In genomic region chr6:24207866-24208265, GRCm38 (mm10) we compare ENCODE assay signal across 25 mouse cellular contexts. TPM values are rescaled to one million over a fixed set of nuclear protein-coding genes. Genes with fewer than 3 reads are reported as not detected.
DNase-seq lines count a peak whose midpoint lies in the region; ATAC-seq lines count a peak whose summit lies in the region.
"Had no signal": no experiment of that assay in that cellular context is flagged by ENCODE, and none has a peak within 500 bp of the region (broad histone marks: within the 10 kb centered on the region; RNA-seq: fewer than 3 reads in every experiment).

No protein-coding gene starts in this region.

- no peaks in the 10 kb centered on the region for H3K9me3 ChIP-seq in kidney, embryonic 14.5 days (ENCODE audit: control insufficient read depth, low read length)
- H3K9me3 ChIP-seq in kidney, embryonic 15.5 days (replicated peaks): no peaks in the 10 kb centered on the region
- H3K9me3 ChIP-seq: heart, embryonic 10.5 days; heart, embryonic 13.5 days had no signal

- no peaks in the 10 kb centered on the region for H3K27me3 ChIP-seq in kidney, embryonic 14.5 days (ENCODE audit: control insufficient read depth, insufficient read depth, low read length)
- H3K27me3 ChIP-seq in kidney, embryonic 15.5 days: no peaks in the 10 kb centered on the region
- H3K27me3 ChIP-seq: heart, embryonic 13.5 days had no signal

- peak; percentile 40 for DNase-seq in kidney, adult 18-20 months
- DNase-seq in kidney, adult 9 months: peak; percentile 52
- DNase-seq in fat pad, adult 2 months (ENCODE audit: extremely low read depth, low read depth, low spot score): peak; percentile 4
- DNase-seq in B cell, adult 2 months: no peak
- DNase-seq: adrenal gland, adult 8-10 months; adrenal gland, postnatal 25 days; cerebellum, adult 18-20 months; cerebellum, adult 9-10 months; cerebellum, postnatal 14 days; forebrain, postnatal 0 days; gastrocnemius, postnatal 25 days; heart, adult 2 months; heart, postnatal 14 days; heart, postnatal 4 days had no signal

- no peak overlapping the region for H3K9ac ChIP-seq in kidney, embryonic 14.5 days (ENCODE audit: low read depth, low read length)
- no peak overlapping the region for H3K9ac ChIP-seq in kidney, embryonic 15.5 days
- H3K9ac ChIP-seq: forebrain, postnatal 0 days; heart, embryonic 13.5 days; hindbrain, embryonic 14.5 days had no signal

- H3K4me3 ChIP-seq in kidney, embryonic 14.5 days (ENCODE audit: low read length): no peak overlapping the region
- H3K4me3 ChIP-seq in kidney, embryonic 15.5 days (replicated peaks): no peak overlapping the region
- H3K4me3 ChIP-seq: heart, adult 2 months; heart, embryonic 10.5 days; heart, embryonic 13.5 days had no signal

- ATAC-seq in kidney, embryonic 14.5 days (ENCODE audit: low FRiP score, low TSS enrichment): no peak
- no peak for ATAC-seq in kidney, embryonic 15.5 days (replicated peaks; ENCODE audit: low FRiP score)
- ATAC-seq: CD4-positive, CD25-positive, alpha-beta regulatory T cell, adult 4 months; forebrain, embryonic 14.5 days; hindbrain, postnatal 0 days; inflammation-experienced regulatory T-cells, adult 6 months had no signal

- WGBS in kidney, embryonic 14.5 days: 85% methylated on average over 3 of the region's 3 CpGs
- WGBS in kidney, embryonic 15.5 days: 78% methylated on average over 3 of the region's 3 CpGs

- H3K4me2 ChIP-seq in kidney, embryonic 14.5 days (replicated peaks; ENCODE audit: low read depth, low read length): no peak overlapping the region
- H3K4me2 ChIP-seq in kidney, embryonic 15.5 days: no peak overlapping the region
- H3K4me2 ChIP-seq: heart, embryonic 13.5 days; hindbrain, embryonic 14.5 days had no signal

- H3K36me3 ChIP-seq in kidney, embryonic 14.5 days (ENCODE audit: control insufficient read depth, insufficient read depth, low read length): no peaks in the 10 kb centered on the region
- H3K36me3 ChIP-seq in kidney, embryonic 15.5 days: no peaks in the 10 kb centered on the region
- H3K36me3 ChIP-seq: heart, embryonic 10.5 days; heart, embryonic 13.5 days had no signal

- H3K4me1 ChIP-seq in kidney, embryonic 14.5 days (ENCODE audit: control insufficient read depth, insufficient read depth, low read length): no peaks in the 10 kb centered on the region
- no peaks in the 10 kb centered on the region for H3K4me1 ChIP-seq in kidney, embryonic 15.5 days
- H3K4me1 ChIP-seq: heart, embryonic 10.5 days; heart, embryonic 13.5 days had no signal

- no peak overlapping the region for H3K27ac ChIP-seq in kidney, embryonic 14.5 days (ENCODE audit: low read depth, low read length)
- H3K27ac ChIP-seq in kidney, embryonic 15.5 days: no peak overlapping the region
- H3K27ac ChIP-seq: heart, adult 2 months; heart, embryonic 10.5 days; heart, embryonic 13.5 days; hindbrain, embryonic 14.5 days; hindbrain, postnatal 0 days had no signal

RNA-seq across cellular contexts. Expression of gene Slc13a1, which starts 40.0 kb away (rescaled TPM):
- polyA plus RNA-seq in kidney, embryonic 14.5 days (2014; fragmentation: Nextera tagmentation; extraction: Ambion mirVana): 1.3 and 2.0 TPM in 2 replicates
- 3.3 and 4.2 TPM in 2 replicates for polyA plus RNA-seq in kidney, embryonic 15.5 days (2015; fragmentation: Nextera tagmentation; extraction: Ambion mirVana)
- polyA plus RNA-seq: C2C12; CD4-positive, CD25-positive, alpha-beta regulatory T cell, adult 4 months; embryonic facial prominence, embryonic 14.5 days; heart, adult 2 months; heart, embryonic 10.5 days; inflammation-experienced regulatory T-cells, adult 6 months had no signal

Comparison
In these comparisons a context has a peak if more than half of its experiments do, and no peak if none do; other contexts are left out.
1. DNase-seq: peak in kidney, adult 18-20 months (single experiment), kidney, adult 9 months (single experiment) and fat pad, adult 2 months (single experiment); none in B cell, adult 2 months (0 of 2).